7 mouse cellular contexts compared by ENCODE assay signal in genomic region chr4:47251693-47252435, GRCm38 (mm10). TPM values are rescaled to one million over a fixed set of nuclear protein-coding genes. Genes with fewer than 3 reads are reported as not detected.
DNase-seq lines count a peak whose midpoint lies in the region; ATAC-seq and TF ChIP-seq lines count a peak whose summit lies in the region.

No protein-coding gene starts in this region.

- H3K4me1 ChIP-seq in kidney, adult 2 months (ENCODE audit: control insufficient read depth, insufficient read depth, low read length): no peaks in the 10 kb centered on the region
- H3K4me1 ChIP-seq in kidney, embryonic 16.5 days (ENCODE audit: insufficient read depth, low read length): no peaks in the 10 kb centered on the region
- peaks cover 34% of the 10 kb centered on the region for H3K4me1 ChIP-seq in heart, embryonic 13.5 days
- peaks cover 11% of the 10 kb centered on the region for H3K4me1 ChIP-seq in liver, embryonic 12.5 days

- no peak overlapping the region for H3K4me2 ChIP-seq in kidney, embryonic 16.5 days (replicated peaks; ENCODE audit: low read depth, low read length)
- H3K4me2 ChIP-seq in heart, embryonic 13.5 days: no peak overlapping the region
- H3K4me2 ChIP-seq in liver, embryonic 12.5 days: no peak overlapping the region

- WGBS in kidney, adult 2 months: 70% methylated on average over 11 of the region's 11 CpGs
- 81% methylated on average over 11 of the region's 11 CpGs for WGBS in kidney, embryonic 16.5 days
- WGBS in heart, embryonic 13.5 days: 69% methylated on average over 11 of the region's 11 CpGs
- 64% methylated on average over 11 of the region's 11 CpGs for WGBS in liver, embryonic 12.5 days (ENCODE audit: insufficient replicate concordance)

- H3K36me3 ChIP-seq in kidney, adult 2 months (ENCODE audit: control insufficient read depth, insufficient read depth, low read length): no peaks in the 10 kb centered on the region
- no peaks in the 10 kb centered on the region; the same call in 1 of the 2 replicates for H3K36me3 ChIP-seq in kidney, embryonic 16.5 days (ENCODE audit: insufficient read depth, low read length)
- 0 out of 2 replicates have a peak, but pooled peaks cover 4% of the 10 kb centered on the region for H3K36me3 ChIP-seq in heart, embryonic 13.5 days
- no peaks in the 10 kb centered on the region for H3K36me3 ChIP-seq in liver, embryonic 12.5 days

- H3K9ac ChIP-seq in kidney, embryonic 16.5 days (replicated peaks; ENCODE audit: low read length): no peak overlapping the region
- no peak overlapping the region for H3K9ac ChIP-seq in heart, embryonic 13.5 days
- no peak overlapping the region for H3K9ac ChIP-seq in liver, embryonic 12.5 days

- DNase-seq in kidney, adult 2 months: peak; percentile 83
- peak; percentile 23 to 30 for DNase-seq in cerebellum, adult 18-20 months
- DNase-seq in naive thymus-derived CD4-positive, alpha-beta T cell, adult 2 months (ENCODE audit: low read depth): peak; percentile 20
- no peak for DNase-seq in neural tube, embryonic 10.5 days (ENCODE audit: extremely low spot score, low spot score)

- no peak for TF ChIP-seq CTCF in kidney, adult 2 months (conservative IDR thresholded peaks at IDR 0.05; ENCODE audit: insufficient read depth, insufficient read length, low read depth, low read length)

- H3K27ac ChIP-seq in kidney, adult 2 months (ENCODE audit: insufficient read depth, low read depth, low read length): 0 out of 2 replicates have a peak overlapping the region, but pooled peaks have one; percentile 15
- no peak overlapping the region for H3K27ac ChIP-seq in kidney, embryonic 16.5 days (ENCODE audit: low read length)
- peak overlapping the region; percentile 38; the same call in 1 of the 2 replicates for H3K27ac ChIP-seq in heart, embryonic 13.5 days (replicated peaks)
- H3K27ac ChIP-seq in liver, embryonic 12.5 days: no peak overlapping the region

- H3K4me3 ChIP-seq in kidney, adult 2 months (ENCODE audit: insufficient read depth, low read depth, low read length): no peak overlapping the region
- H3K4me3 ChIP-seq in kidney, embryonic 16.5 days (ENCODE audit: low read length): no peak overlapping the region
- H3K4me3 ChIP-seq in heart, embryonic 13.5 days: no peak overlapping the region
- no peak overlapping the region for H3K4me3 ChIP-seq in liver, embryonic 12.5 days

- no peaks in the 10 kb centered on the region for H3K27me3 ChIP-seq in kidney, adult 2 months (replicated peaks; ENCODE audit: control insufficient read depth, insufficient read depth, low read length)
- H3K27me3 ChIP-seq in kidney, embryonic 16.5 days (ENCODE audit: insufficient read depth, low read length): no peaks in the 10 kb centered on the region
- H3K27me3 ChIP-seq in heart, embryonic 13.5 days (replicated peaks): no peaks in the 10 kb centered on the region
- 0 out of 2 replicates have a peak, but pooled peaks cover 6% of the 10 kb centered on the region for H3K27me3 ChIP-seq in liver, embryonic 12.5 days (replicated peaks)

- ATAC-seq in kidney, embryonic 16.5 days (ENCODE audit: low FRiP score, low TSS enrichment): no peak
- no peak for ATAC-seq in heart, embryonic 13.5 days (ENCODE audit: extremely low read depth, insufficient number of reproducible peaks, low FRiP score, low TSS enrichment)
- no peak for ATAC-seq in liver, embryonic 12.5 days

- no peak for TF ChIP-seq POLR2A in kidney, adult 2 months (IDR thresholded peaks at IDR 0.05; ENCODE audit: low read depth, low read length)

- H3K9me3 ChIP-seq in kidney, embryonic 16.5 days (ENCODE audit: low read length): peaks cover 6% of the 10 kb centered on the region; the same call in 1 of the 2 replicates
- H3K9me3 ChIP-seq in heart, embryonic 13.5 days: peaks cover 5% of the 10 kb centered on the region; the same call in 1 of the 2 replicates
- 0 out of 2 replicates have a peak, but pooled peaks cover 6% of the 10 kb centered on the region for H3K9me3 ChIP-seq in liver, embryonic 12.5 days (replicated peaks)

RNA-seq across cellular contexts. Expression of gene Col15a1, which starts 43.9 kb away (rescaled TPM):
- polyA plus RNA-seq in kidney, adult 2 months (2012; rRNA removed): 50.0 and 59.5 TPM in 2 replicates
- 26.5 and 29.1 TPM in 2 replicates for polyA plus RNA-seq in kidney, embryonic 16.5 days (2015; fragmentation: Nextera tagmentation; extraction: Ambion mirVana)
- polyA plus RNA-seq in heart, embryonic 13.5 days (2015; fragmentation: Nextera tagmentation; extraction: Ambion mirVana): 4.7 and 6.4 TPM in 2 replicates
- polyA plus RNA-seq in liver, embryonic 12.5 days (2016; fragmentation: Nextera tagmentation; extraction: Ambion mirVana): 0.14 and 0.33 TPM in 2 replicates

Comparison
In these comparisons a context has a peak if more than half of its experiments do, and no peak if none do; other contexts are left out.
1. H3K27ac ChIP-seq: peak in kidney, adult 2 months (single experiment) and heart, embryonic 13.5 days (single experiment); none in kidney, embryonic 16.5 days (single experiment) and liver, embryonic 12.5 days (single experiment).